Mouse (Mus musculus) CH12.LX (cell line): ENCODE results near the gene Hist1h2ab. TPM values are rescaled to one million over a fixed set of nuclear protein-coding genes. Genes with fewer than 3 reads are reported as not detected.

Source experiments
- DNase-seq: peaks from one replicate; pipeline ENCODE4 v3.0.0-alpha.2; 2013; ENCODE audit errors: extremely low read depth
- H3K27ac ChIP-seq: 2 replicates; pipeline ENCODE4 v1.5.1; 2012; ENCODE audit warnings: low read depth, mild to moderate bottlenecking, control low read depth, moderate library complexity; ENCODE audit not compliant: insufficient read depth
- H3K27me3 ChIP-seq: replicated peaks from 2 replicates; pipeline ENCODE3; 2012; ENCODE audit warnings: inconsistent platforms
- H3K36me3 ChIP-seq, 2 experiments: replicated peaks in 1 of 2; 2 replicates each; pipeline versions ENCODE3 to v1.6.1; 2012; ENCODE audit warnings: inconsistent platforms in 1 of 2, low read length in 1 of 2, mild to moderate bottlenecking in 1 of 2, mixed read lengths in 1 of 2, moderate library complexity in 1 of 2; ENCODE audit not compliant: control insufficient read depth in 1 of 2, insufficient read depth in 1 of 2
- H3K4me1 ChIP-seq, 2 experiments: 2 replicates each; pipeline ENCODE4 v1.6.1; 2012; ENCODE audit warnings: inconsistent platforms in 1 of 2, moderate library complexity in 1 of 2; ENCODE audit not compliant: insufficient read depth in 2 of 2, control insufficient read depth in 1 of 2
- H3K4me2 ChIP-seq: 2 replicates; pipeline ENCODE4 v1.6.1; 2012; ENCODE audit warnings: low read depth, mild to moderate bottlenecking, control low read depth; ENCODE audit not compliant: poor library complexity, insufficient read depth, severe bottlenecking
- H3K4me3 ChIP-seq, 3 experiments: fragments of 150-350 bp in 1 of 3; sonication (generic) in 1 of 3; replicated peaks in 1 of 3; 2 replicates each; pipeline versions ENCODE3 to v1.5.1; 2011 to 2012; ENCODE audit warnings: low read depth in 2 of 3, low read length in 2 of 3, mild to moderate bottlenecking in 2 of 3, moderate library complexity in 2 of 3, control low read depth in 1 of 3, improper control_type of control experiment in 1 of 3, inconsistent platforms in 1 of 3, mixed read lengths in 1 of 3; ENCODE audit not compliant: poor library complexity in 1 of 3
- H3K79me2 ChIP-seq: replicated peaks from 2 replicates; pipeline ENCODE4 v1.6.1; 2012; ENCODE audit warnings: mild to moderate bottlenecking, moderate library complexity; ENCODE audit not compliant: control insufficient read depth, poor library complexity, insufficient read depth, severe bottlenecking; ENCODE audit errors: extremely low read depth
- H3K9ac ChIP-seq: 2 replicates; pipeline ENCODE4 v1.6.1; 2012; ENCODE audit warnings: low read depth, mild to moderate bottlenecking, control low read depth, moderate library complexity; ENCODE audit not compliant: insufficient read depth
- H3K9me3 ChIP-seq: replicated peaks from 2 replicates; pipeline ENCODE3; 2012; ENCODE audit warnings: low read length, inconsistent platforms, mixed read lengths
- BHLHE40 ChIP-seq: IDR thresholded peaks from 2 replicates; pipeline ENCODE4 v1.6.1; 2011; ENCODE audit warnings: mild to moderate bottlenecking, low read depth, low read length, improper control_type of control experiment
- CHD1 ChIP-seq: IDR thresholded peaks from 2 replicates; pipeline ENCODE4 v1.6.1; 2012; ENCODE audit warnings: low read depth, low read length, improper control_type of control experiment, inconsistent platforms
- CTCF ChIP-seq, 2 experiments: IDR thresholded peaks in 1 of 2; conservative IDR thresholded peaks in 1 of 2; 2 replicates each; pipeline ENCODE4 v1.5.1; 2011 to 2012; ENCODE audit warnings: low read depth in 2 of 2, low read length in 2 of 2, improper control_type of control experiment in 1 of 2, inconsistent platforms in 1 of 2, mild to moderate bottlenecking in 1 of 2, moderate library complexity in 1 of 2
- E2F4 ChIP-seq: IDR thresholded peaks from 2 replicates; pipeline ENCODE4 v1.6.1; 2011; ENCODE audit warnings: low read depth, low read length, improper control_type of control experiment; ENCODE audit not compliant: insufficient replicate concordance
- MAX ChIP-seq: IDR thresholded peaks from 2 replicates; pipeline ENCODE4 v1.6.1; 2011; ENCODE audit warnings: low read length, improper control_type of control experiment
- MEF2A ChIP-seq: IDR thresholded peaks from 2 replicates; pipeline ENCODE4 v1.6.1; 2014; ENCODE audit warnings: low read depth, mild to moderate bottlenecking, inconsistent platforms, low read length, improper control_type of control experiment, borderline replicate concordance
- MXI1 ChIP-seq: IDR thresholded peaks from 2 replicates; pipeline ENCODE4 v1.6.1; 2011; ENCODE audit warnings: mild to moderate bottlenecking, low read depth, low read length, improper control_type of control experiment
- NELFE ChIP-seq: IDR thresholded peaks from 2 replicates; pipeline ENCODE4 v1.6.1; 2011; ENCODE audit warnings: low read depth, low read length, improper control_type of control experiment
- PAX5 ChIP-seq: IDR thresholded peaks from 2 replicates; pipeline ENCODE4 v1.6.1; 2012; ENCODE audit warnings: low read length, inconsistent platforms, mixed read lengths
- POLR2A ChIP-seq: IDR thresholded peaks from 2 replicates; pipeline ENCODE4 v1.6.1; 2011; ENCODE audit warnings: low read depth, mild to moderate bottlenecking, improper control_type of control experiment, low read length
- POLR2AphosphoS2 ChIP-seq: IDR thresholded peaks from 2 replicates; pipeline ENCODE4 v1.6.1; 2011; ENCODE audit warnings: low read depth, low read length, improper control_type of control experiment
- RCOR1 ChIP-seq: conservative IDR thresholded peaks from 2 replicates; pipeline ENCODE4 v1.6.1; 2012; ENCODE audit warnings: low read depth, mild to moderate bottlenecking, inconsistent platforms, low read length, improper control_type of control experiment
- SIN3A ChIP-seq: IDR thresholded peaks from 2 replicates; pipeline ENCODE4 v1.6.1; 2012; ENCODE audit warnings: low read length, improper control_type of control experiment, inconsistent platforms
- SMC3 ChIP-seq: IDR thresholded peaks from 2 replicates; pipeline ENCODE4 v1.6.1; 2011; ENCODE audit warnings: low read depth, low read length, improper control_type of control experiment
- TBP ChIP-seq: conservative IDR thresholded peaks from 2 replicates; pipeline ENCODE4 v1.6.1; 2011; ENCODE audit warnings: low read depth, low read length, improper control_type of control experiment
- UBTF ChIP-seq: IDR thresholded peaks from 2 replicates; pipeline ENCODE4 v1.6.1; 2012; ENCODE audit warnings: low read depth, mild to moderate bottlenecking, inconsistent platforms, low read length, improper control_type of control experiment, moderate library complexity
- USF2 ChIP-seq: conservative IDR thresholded peaks from 2 replicates; pipeline ENCODE4 v1.6.1; 2011; ENCODE audit warnings: low read depth, low read length, improper control_type of control experiment
- ZC3H11A ChIP-seq: IDR thresholded peaks from 2 replicates; pipeline ENCODE4 v1.6.1; 2012; ENCODE audit warnings: low read depth, mild to moderate bottlenecking, inconsistent platforms, low read length, improper control_type of control experiment
- ZMIZ1 ChIP-seq: IDR thresholded peaks from 2 replicates; pipeline ENCODE4 v1.6.1; 2012; ENCODE audit warnings: low read depth, mild to moderate bottlenecking, inconsistent platforms, low read length, improper control_type of control experiment
- ZNF384 ChIP-seq: IDR thresholded peaks from 2 replicates; pipeline ENCODE4 v1.6.1; 2012; ENCODE audit warnings: low read depth, low read length, improper control_type of control experiment, inconsistent platforms
- dilution Hi-C: fragments of 300-500 bp; cut with MboI; formaldehyde crosslinking; loops from 2 replicates; pipeline ENCODE4 v1.14.3; 2020; ENCODE audit warnings: low sequenced_read_pairs; ENCODE audit not compliant: extremely low pct_unique_long_range_greater_than_20kb, extremely low pct_ligation_motif_present
- in situ Hi-C: fragments of 300-500 bp; cut with MboI; formaldehyde crosslinking; loops from 3 replicates; pipeline ENCODE4 v1.14.3; 2019; ENCODE audit warnings: low sequenced_read_pairs, low pct_ligation_motif_present, low pct_unique_long_range_greater_than_20kb, mixed read lengths
- polyA plus RNA-seq: library from polyadenylated mRNA; unstranded; fragments of >175 nt; gene quantifications from 2 replicates; pipeline ENCODE4 v1.2.1, GENCODE M21; 2012; ENCODE audit warnings: low read depth; ENCODE audit not compliant: insufficient read length
- total RNA-seq, 2 experiments: library from RNA; depleted of rRNA; stranded (reverse); fragments of 300-350 nt in 1 of 2; fragments of >200 nt in 1 of 2; gene quantifications; 2 replicates each; pipeline ENCODE4 v1.2.3; 2012 to 2014

The Hist1h2ab gene
- total and polyA plus RNA-seq, 3 experiments: 2.9 to 2,243 (median 32.6) TPM

DNA sequence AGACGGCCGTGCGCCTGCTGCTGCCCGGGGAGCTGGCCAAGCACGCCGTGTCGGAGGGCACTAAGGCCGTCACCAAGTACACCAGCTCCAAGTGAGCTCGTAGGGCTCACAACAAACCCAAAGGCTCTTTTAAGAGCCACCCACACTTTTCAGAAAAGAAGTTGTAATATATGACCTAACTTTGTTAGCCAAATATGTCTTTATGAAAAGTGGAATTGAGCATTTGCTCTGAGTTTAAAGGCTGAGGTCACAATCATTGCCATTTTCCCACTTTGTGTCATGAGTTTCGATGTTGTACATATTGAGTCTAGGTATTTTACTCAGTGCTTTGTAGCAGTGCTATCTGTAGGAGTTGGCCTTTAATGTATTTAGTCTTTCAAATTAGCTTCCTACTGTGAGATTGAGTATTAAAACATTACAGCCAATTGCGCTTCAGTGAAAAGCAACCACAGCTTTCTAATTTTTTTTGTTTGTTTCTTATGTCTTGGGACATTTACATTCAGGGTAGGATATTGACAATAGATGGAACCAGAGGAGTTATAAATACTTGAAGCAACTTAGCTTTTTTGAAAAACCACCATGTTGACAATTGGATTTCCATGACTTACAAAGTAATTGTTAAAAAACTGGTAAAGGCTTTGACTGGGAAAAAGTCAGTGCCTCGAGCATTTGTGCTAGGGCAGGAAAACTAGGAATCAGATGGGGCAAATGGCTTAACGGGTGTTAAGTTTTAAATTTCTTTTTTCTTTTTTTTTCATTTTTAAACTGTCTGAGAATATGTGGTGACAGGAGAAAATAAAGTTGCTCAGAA, 3.6 kb upstream of the Hist1h2ab start:
- dilution Hi-C loops: loop anchor here (10.0 kb wide), 1 partner anchor 52 kb away; the partner anchor contains the start of genes Hist1h1t and Hist1h4c
- Histone ChIP-seq H3K79me2 (no peaks in the 10 kb centered on the region), H3K27me3 (no peaks in the 10 kb centered on the region), H3K27ac (peak overlapping the region; percentile 99), H3K36me3 (no peaks in the 10 kb centered on the region), H3K4me3 (peak overlapping the region in 1 of 3 experiments; percentile 48), H3K9me3 (no peaks in the 10 kb centered on the region), H3K4me2 (peak overlapping the region; percentile 93; the same call in 1 of the 2 replicates), H3K9ac (peak overlapping the region; percentile 90), H3K4me1 (peaks cover 3 to 37% of the 10 kb centered on the region in 2 experiments; a peak in 3 of 4 replicates)
- TF ChIP-seq CTCF (conservative IDR thresholded peaks at IDR 0.05 in 1 of 2, IDR thresholded peaks at IDR 0.05 in 1 of 2; ENCODE audit: low read depth in 2 of 2, low read length in 2 of 2): no peak
- peak; percentile 99 for TF ChIP-seq ZMIZ1
- TF ChIP-seq ZC3H11A: no peak
- peak; percentile 47; the same call in 1 of the 2 replicates for TF ChIP-seq SIN3A
- TF ChIP-seq CHD1: peak; percentile 60
- no peak for TF ChIP-seq BHLHE40
- TF ChIP-seq E2F4: 0 out of 2 replicates have a peak, but pooled peaks have one; percentile 20
- no peak for TF ChIP-seq MEF2A
- TF ChIP-seq RCOR1: peak; percentile 68
- no peak for TF ChIP-seq PAX5
- TF ChIP-seq UBTF: peak; percentile 92; the same call in 1 of the 2 replicates
- TF ChIP-seq MAX: no peak
- TF ChIP-seq ZNF384: 0 out of 2 replicates have a peak, but pooled peaks have one; percentile 29
- no peak; the same call in 1 of the 2 replicates for TF ChIP-seq MXI1
- 0 out of 2 replicates have a peak, but pooled peaks have one; percentile 60 for TF ChIP-seq NELFE
- TF ChIP-seq SMC3: no peak
- peak; percentile 9; the same call in 1 of the 2 replicates for TF ChIP-seq USF2
- TF ChIP-seq TBP: peak; percentile 54; the same call in 1 of the 2 replicates
- TF ChIP-seq POLR2AphosphoS2: peak; percentile 100
- peak; percentile 91 for TF ChIP-seq POLR2A
- in situ Hi-C loops: no loop called here
- DNase-seq: no peak

GRCm38 (mm10) chr13:23747892-23748288, 3.0 kb upstream of the Hist1h2ab start:
- dilution Hi-C loops (loop anchor here (10.0 kb wide), 1 partner anchor 53 kb away; the partner anchor contains the start of genes Hist1h1t and Hist1h4c), in situ Hi-C loops (no loop called here)
- DNase-seq: no peak
- Histone ChIP-seq H3K4me2 (peak overlapping the region; percentile 93), H3K4me1 (peaks cover 3 to 31% of the 10 kb centered on the region in 2 experiments; a peak in 3 of 4 replicates), H3K79me2 (no peaks in the 10 kb centered on the region), H3K27ac (peak overlapping the region; percentile 80), H3K9me3 (no peaks in the 10 kb centered on the region), H3K27me3 (no peaks in the 10 kb centered on the region), H3K9ac (peak overlapping the region; percentile 90), H3K36me3 (no peaks in the 10 kb centered on the region), H3K4me3 (no peak overlapping the region)
- peak; percentile 23; the same call in 1 of the 2 replicates for TF ChIP-seq TBP
- TF ChIP-seq RCOR1: no peak
